Mouse (Mus musculus): ENCODE results near the gene Clec16a. TPM values are rescaled to one million over a fixed set of nuclear protein-coding genes. Genes with fewer than 3 reads are reported as not detected.

Clec16a gene
- total and polyA plus RNA-seq, 3 experiments, result 20.0 to 24.2 (median 20.5) TPM

DNA sequence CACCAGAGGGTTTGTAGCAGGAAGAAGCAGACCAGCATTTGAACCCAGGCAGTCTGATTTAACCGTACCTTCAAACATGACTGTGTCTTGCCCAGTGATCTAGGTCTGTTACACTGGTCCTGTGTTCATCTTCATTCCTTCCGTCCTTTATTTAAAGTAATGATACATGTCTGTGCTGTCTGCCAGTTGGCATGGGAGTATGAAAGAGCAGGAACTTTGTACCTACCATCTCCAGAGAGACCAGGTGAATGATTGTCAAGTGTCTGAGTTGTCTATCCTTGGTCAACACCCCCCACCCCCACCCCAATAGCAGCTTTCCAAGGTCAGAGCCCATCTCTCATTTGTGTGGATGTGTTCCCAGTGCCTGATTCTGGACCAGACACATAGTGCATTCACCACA is 68.9 kb downstream of the Clec16a start:
- DNase-seq (ENCODE audit: extremely low read depth), result no peak
- TF ChIP-seq ZC3H11A (IDR thresholded peaks at IDR 0.05; ENCODE audit: low read depth, low read length), result no peak
- TF ChIP-seq MEF2A (IDR thresholded peaks at IDR 0.05; ENCODE audit: borderline replicate concordance, low read depth, low read length), result no peak
- no peak for TF ChIP-seq HCFC1 (IDR thresholded peaks at IDR 0.05; ENCODE audit: low read depth, low read length)
- TF ChIP-seq TCF12 (IDR thresholded peaks at IDR 0.05; ENCODE audit: low read depth, low read length), result no peak
- TF ChIP-seq POLR2A (IDR thresholded peaks at IDR 0.05; ENCODE audit: low read depth, low read length), result no peak
- no peak for TF ChIP-seq USF1 (IDR thresholded peaks at IDR 0.05; ENCODE audit: low read depth, low read length)
- no peak for TF ChIP-seq SIN3A (IDR thresholded peaks at IDR 0.05; ENCODE audit: low read length)
- TF ChIP-seq CTCF (conservative IDR thresholded peaks at IDR 0.05 in 1 of 2, IDR thresholded peaks at IDR 0.05 in 1 of 2; ENCODE audit: low read depth in 2 of 2, low read length in 2 of 2), result no peak
- no peak for TF ChIP-seq UBTF (IDR thresholded peaks at IDR 0.05; ENCODE audit: low read depth, low read length)
- TF ChIP-seq E2F4 (IDR thresholded peaks at IDR 0.05; ENCODE audit: insufficient replicate concordance, low read depth, low read length), result no peak
- no peak for TF ChIP-seq CHD1 (IDR thresholded peaks at IDR 0.05; ENCODE audit: low read depth, low read length)
- TF ChIP-seq POLR2AphosphoS2 (IDR thresholded peaks at IDR 0.05; ENCODE audit: low read depth, low read length), result no peak
- TF ChIP-seq MYC (IDR thresholded peaks at IDR 0.05; ENCODE audit: low read depth, low read length), result no peak
- TF ChIP-seq KAT2A (IDR thresholded peaks at IDR 0.05; ENCODE audit: insufficient replicate concordance, low read length), result no peak
- TF ChIP-seq JUND (conservative IDR thresholded peaks at IDR 0.05; ENCODE audit: low read depth, low read length), result no peak
- TF ChIP-seq PAX5 (IDR thresholded peaks at IDR 0.05; ENCODE audit: low read length), result no peak
- no peak for TF ChIP-seq ZKSCAN1 (IDR thresholded peaks at IDR 0.05; ENCODE audit: borderline replicate concordance, low read depth, low read length)
- TF ChIP-seq RAD21 (IDR thresholded peaks at IDR 0.05; ENCODE audit: low read depth, low read length), result no peak
- Histone ChIP-seq H3K4me2 (ENCODE audit: insufficient read depth, low read depth, poor library complexity, severe bottlenecking) (no peak overlapping the region), H3K9ac (ENCODE audit: insufficient read depth, low read depth) (no peak overlapping the region), H3K27me3 (replicated peaks) (no peaks in the 10 kb centered on the region), H3K4me3 (replicated peaks in 1 of 3; ENCODE audit: low read depth in 2 of 3, low read length in 2 of 3, poor library complexity in 1 of 3) (no peak overlapping the region), H3K36me3 (replicated peaks in 1 of 2; ENCODE audit: control insufficient read depth in 1 of 2, insufficient read depth in 1 of 2, low read length in 1 of 2) (peaks cover 32 to 57% of the 10 kb centered on the region in 2 experiments), H3K27ac (ENCODE audit: insufficient read depth, low read depth) (no peak overlapping the region), H3K79me2 (replicated peaks; ENCODE audit: control insufficient read depth, extremely low read depth, insufficient read depth, poor library complexity, severe bottlenecking) (no peaks in the 10 kb centered on the region), H3K9me3 (replicated peaks; ENCODE audit: low read length) (no peaks in the 10 kb centered on the region), H3K4me1 (ENCODE audit: control insufficient read depth in 1 of 2, insufficient read depth in 2 of 2) (peaks cover 2 to 5% of the 10 kb centered on the region in 2 experiments; a peak in 2 of 4 replicates)
- dilution Hi-C loops (cut with MboI; ENCODE audit: extremely low pct_ligation_motif_present, extremely low pct_unique_long_range_greater_than_20kb, low sequenced_read_pairs) (no loop called here), in situ Hi-C loops (cut with MboI; ENCODE audit: low pct_ligation_motif_present, low pct_unique_long_range_greater_than_20kb, low sequenced_read_pairs) (no loop called here)

DNA sequence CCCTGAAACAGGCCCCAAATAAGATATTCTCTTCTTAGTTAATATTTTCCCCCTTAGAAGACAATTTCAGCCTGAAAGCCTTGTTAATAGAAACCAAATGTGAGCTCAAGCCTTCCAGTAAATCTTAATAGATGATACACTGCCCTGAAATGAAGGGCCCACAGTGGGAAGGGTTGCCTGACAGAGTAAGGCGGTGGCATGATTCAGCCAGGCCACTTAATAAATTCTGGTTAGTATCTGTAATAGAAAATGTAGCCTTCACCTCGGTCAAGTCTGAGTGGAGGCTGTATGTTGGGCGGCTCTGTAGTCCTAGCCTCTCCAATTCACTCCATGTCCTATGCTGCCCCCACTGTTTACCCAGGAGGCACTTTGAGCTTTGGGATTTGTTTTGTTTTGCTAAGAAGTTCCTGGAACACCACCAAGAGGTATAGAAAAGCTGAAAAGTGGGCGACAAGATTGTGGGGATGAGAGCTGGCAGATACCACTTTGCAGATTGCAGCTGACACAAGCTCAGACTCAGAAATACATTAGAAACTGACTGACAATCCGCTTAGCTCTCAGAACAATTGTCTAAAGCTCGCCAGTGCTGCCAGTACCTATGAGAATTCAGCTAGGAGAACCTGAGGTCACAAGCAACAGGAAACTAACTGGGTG is 75.9 kb downstream of the Clec16a start:
- no peaks in the 10 kb centered on the region for H3K9me3 ChIP-seq (replicated peaks; ENCODE audit: low read length)
- 0 out of 4 replicates have a peak, but pooled peaks cover 0 to 4% of the 10 kb centered on the region in 2 experiments for H3K4me1 ChIP-seq (ENCODE audit: control insufficient read depth in 1 of 2, insufficient read depth in 2 of 2)
- no peaks in the 10 kb centered on the region for H3K79me2 ChIP-seq (replicated peaks; ENCODE audit: control insufficient read depth, extremely low read depth, insufficient read depth, poor library complexity, severe bottlenecking)
- no peaks in the 10 kb centered on the region for H3K27me3 ChIP-seq (replicated peaks)
- TF ChIP-seq EP300 (IDR thresholded peaks at IDR 0.05; ENCODE audit: low read length), result no peak
- no peak for TF ChIP-seq BHLHE40 (IDR thresholded peaks at IDR 0.05; ENCODE audit: low read depth, low read length)
- TF ChIP-seq MAX (IDR thresholded peaks at IDR 0.05; ENCODE audit: low read length), result no peak
- no peak for TF ChIP-seq ETS1 (conservative IDR thresholded peaks at IDR 0.05; ENCODE audit: low read depth, low read length)
- TF ChIP-seq JUN (IDR thresholded peaks at IDR 0.05; ENCODE audit: insufficient read depth, low read depth, low read length), result no peak
- TF ChIP-seq MYC (IDR thresholded peaks at IDR 0.05; ENCODE audit: low read depth, low read length), result no peak
- no peak for TF ChIP-seq KAT2A (IDR thresholded peaks at IDR 0.05; ENCODE audit: insufficient replicate concordance, low read length)
- peaks cover 5 to 43% of the 10 kb centered on the region in 2 experiments for H3K36me3 ChIP-seq (replicated peaks in 1 of 2; ENCODE audit: control insufficient read depth in 1 of 2, insufficient read depth in 1 of 2, low read length in 1 of 2)
- no peak overlapping the region for H3K9ac ChIP-seq (ENCODE audit: insufficient read depth, low read depth)
- H3K4me3 ChIP-seq (replicated peaks in 1 of 3; ENCODE audit: low read depth in 2 of 3, low read length in 2 of 3, poor library complexity in 1 of 3), result no peak overlapping the region
- in situ Hi-C loops (cut with MboI; ENCODE audit: low pct_ligation_motif_present, low pct_unique_long_range_greater_than_20kb, low sequenced_read_pairs), result no loop called here
- no peak overlapping the region for H3K27ac ChIP-seq (ENCODE audit: insufficient read depth, low read depth)
- dilution Hi-C loops (cut with MboI; ENCODE audit: extremely low pct_ligation_motif_present, extremely low pct_unique_long_range_greater_than_20kb, low sequenced_read_pairs), result no loop called here
- H3K4me2 ChIP-seq (ENCODE audit: insufficient read depth, low read depth, poor library complexity, severe bottlenecking), result no peak overlapping the region
- no peak for DNase-seq (ENCODE audit: extremely low read depth)
